Mouse (Mus musculus): ENCODE data around the gene Znhit1.

Gene Znhit1

GRCm38 (mm10) chr5:136987934-136988271 lies at the start of gene Znhit1:
Gene Znhit1 (minus strand): TSS chr5:136988021.
- CTCF ChIA-PET, result interaction anchor here in 3 of 4 experiments (0.7 to 1.8 kb wide), 7 partner anchors 21 to 145 kb away, joined by 3 to 11 read pairs (median 3); partner anchors contain the start of genes Cldn15 (in 1 of the 3) and Fis1 (in 1 of the 3)

DNA sequence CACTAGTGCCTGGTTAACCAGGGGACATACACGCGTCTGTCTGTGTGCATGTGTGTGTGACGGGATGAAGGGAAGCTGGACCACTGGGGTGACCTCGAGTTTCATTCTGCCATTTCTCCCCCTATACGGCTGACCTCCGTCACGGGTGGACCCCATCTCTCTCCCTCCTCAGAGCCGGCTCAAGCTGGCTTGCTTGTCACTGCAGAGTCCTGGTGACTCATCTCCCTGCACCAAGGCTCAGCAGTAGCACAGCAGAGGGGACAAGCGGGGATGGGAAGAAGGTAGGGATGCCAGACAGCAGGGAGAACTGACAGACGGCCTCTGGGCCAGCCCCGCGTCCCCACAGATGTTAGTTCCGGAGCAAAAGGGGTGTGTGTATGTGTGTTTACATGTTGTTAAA lies 48.4 kb upstream of the Znhit1 start:
- ChIA-PET CTCF (interaction anchor here in 2 of 4 experiments (1.0 to 1.4 kb wide), 3 partner anchors 9 to 81 kb away, joined by 3 to 5 read pairs (median 4); partner anchors contain the start of gene Ap1s1 (in 1 of the 2)), POLR2A (interaction anchor here in 2 of 4 experiments (0.6 to 1.5 kb wide), 5 partner anchors 9 to 538 kb away, joined by 3 to 8 read pairs (median 3); partner anchors contain the start of genes Ap1s1 (in 2 of the 2) and Plod3 (in 1 of the 2))

More at GRCm38 (mm10) chr5:136987934-136988271, at the start of gene Znhit1:
- POLR2A ChIA-PET, result interaction anchor here (0.6 to 2.2 kb wide), 24 partner anchors 8 to 320 kb away, joined by 3 to 21 read pairs (median 4); partner anchors contain the start of genes Fis1 (in 2 of the 4), Ap1s1 (in 1 of the 4), Ift22 (in 1 of the 4) and Srrt (in 1 of the 4)

DNA sequence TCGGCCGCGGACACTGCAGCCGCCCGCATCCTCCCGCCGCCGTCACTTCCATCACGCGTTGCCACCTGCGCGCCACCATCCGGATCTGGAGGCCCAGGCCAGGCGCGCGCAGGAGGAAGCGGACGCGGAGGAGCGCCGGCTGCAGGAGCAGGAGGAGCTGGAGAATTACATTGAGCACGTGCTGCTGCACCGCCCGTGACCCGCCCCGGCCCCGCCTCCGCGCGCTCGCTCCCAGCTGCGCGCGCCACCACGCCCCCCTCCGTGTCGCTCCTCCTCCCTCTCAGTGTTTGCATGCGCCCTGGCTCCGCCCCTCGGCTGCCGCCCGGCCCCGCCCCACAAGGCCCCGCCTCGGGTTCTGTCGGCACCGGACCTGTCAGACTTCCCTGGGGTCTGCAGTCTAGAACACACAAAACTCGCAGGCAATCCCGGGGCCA lies 44.8 kb upstream of the Znhit1 start:
- POLR2A ChIA-PET, result interaction anchor here in 3 of 4 experiments (0.6 to 2.8 kb wide), 13 partner anchors 10 to 413 kb away, joined by 3 to 16 read pairs (median 4); partner anchors contain the start of genes Ap1s1 (in 3 of the 3), Fis1 (in 2 of the 3), Cldn15 (in 1 of the 3) and Plod3 (in 1 of the 3)

DNA sequence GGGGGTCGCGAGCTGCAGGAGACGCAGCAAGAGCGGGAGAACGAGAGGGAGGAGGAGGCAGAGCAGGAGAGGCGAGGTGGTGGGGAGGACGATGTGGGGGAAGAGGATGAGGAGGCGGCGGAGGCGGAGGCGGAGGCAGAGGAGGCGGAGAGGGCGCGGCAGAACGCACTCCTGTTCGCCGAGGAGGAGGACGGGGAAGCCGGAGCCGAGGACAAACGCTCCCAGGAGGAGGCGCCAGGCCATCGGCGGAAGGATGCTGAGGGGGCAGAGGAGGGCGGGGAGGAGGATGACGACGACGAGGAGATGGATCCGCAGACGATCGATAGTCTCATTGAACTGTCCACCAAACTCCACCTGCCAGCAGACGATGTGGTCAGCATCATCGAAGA lies 44.2 kb upstream of the Znhit1 start:
- POLR2A ChIA-PET, result interaction anchor here (0.6 to 2.8 kb wide), 11 partner anchors 11 to 320 kb away, joined by 3 to 16 read pairs (median 4); partner anchors contain the start of genes Ap1s1 (in 3 of the 4), Cldn15 (in 1 of the 4), Fis1 (in 1 of the 4) and Plod3 (in 1 of the 4)
- CTCF ChIA-PET, result interaction anchor here in 2 of 4 experiments (0.5 to 1.0 kb wide), 3 partner anchors 19 to 48 kb away, joined by 4 to 5 read pairs (median 4); no protein-coding TSS in a partner anchor

More for the DNA sequence above, 44.8 kb upstream of the Znhit1 start:
- CTCF ChIA-PET, result interaction anchor here in 3 of 4 experiments (0.5 to 1.0 kb wide), 6 partner anchors 13 to 453 kb away, joined by 3 to 7 read pairs (median 4); partner anchors contain the start of gene Ap1s1 (in 1 of the 3)

GRCm38 (mm10) chr5:137031076-137032032 lies 43.5 kb upstream of the Znhit1 start:
- POLR2A ChIA-PET, result interaction anchor here (0.6 to 2.8 kb wide), 12 partner anchors 14 to 594 kb away, joined by 3 to 16 read pairs (median 4); partner anchors contain the start of genes Ap1s1 (in 2 of the 4), Plod3 (in 2 of the 4), Fis1 (in 1 of the 4) and Serpine1 (in 1 of the 4)
- CTCF ChIA-PET, result interaction anchor here in 3 of 4 experiments (0.5 to 1.5 kb wide), 4 partner anchors 15 to 1728 kb away, joined by 3 to 5 read pairs (median 3); no protein-coding TSS in a partner anchor

DNA sequence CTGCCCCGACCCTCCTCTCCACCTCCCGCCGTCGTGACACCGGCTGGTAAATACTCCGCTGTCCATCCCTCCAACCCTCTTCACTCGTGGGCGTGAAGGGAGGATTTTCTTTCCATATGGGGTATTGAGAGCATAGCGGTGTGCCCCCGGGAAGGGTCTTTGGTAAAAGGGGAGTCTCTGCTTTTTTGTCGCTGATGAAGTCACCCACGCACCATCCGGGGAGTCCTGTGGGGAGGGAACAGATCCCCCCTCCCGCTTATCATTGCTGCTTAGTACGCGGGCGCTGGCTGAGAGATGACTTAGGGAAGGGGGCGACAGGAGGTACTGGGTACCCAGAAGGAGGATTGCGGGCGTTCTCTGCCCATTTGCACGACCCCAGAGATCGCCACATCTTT lies 42.6 kb upstream of the Znhit1 start:
- POLR2A ChIA-PET, result interaction anchor here in 3 of 4 experiments (0.6 to 2.8 kb wide), 18 partner anchors 15 to 595 kb away, joined by 3 to 16 read pairs (median 4); partner anchors contain the start of genes Ap1s1 (in 2 of the 3), Fis1 (in 2 of the 3), Plod3 (in 2 of the 3) and Serpine1 (in 1 of the 3)
- CTCF ChIA-PET, result interaction anchor here in 2 of 4 experiments (0.8 to 1.5 kb wide), 6 partner anchors 15 to 92 kb away, joined by 3 to 4 read pairs (median 3); partner anchors contain the start of gene Ap1s1 (in 1 of the 2)

- ChIA-PET CTCF (interaction anchor here in 2 of 4 experiments (0.7 to 1.5 kb wide), 7 partner anchors 15 to 101 kb away, joined by 3 to 4 read pairs (median 3); partner anchors contain the start of gene Ap1s1 (in 1 of the 2)), POLR2A (interaction anchor here (0.5 to 2.4 kb wide), 16 partner anchors 9 to 1094 kb away, joined by 3 to 14 read pairs (median 3); partner anchors contain the start of genes Fis1 (in 2 of the 4), Plod3 (in 2 of the 4) and Ap1s1 (in 1 of the 4))
These were observed 42.0 kb upstream of the Znhit1 start for GRCm38 (mm10) chr5:137029643-137030415.

GRCm38 (mm10) chr5:137029273-137029585 lies 41.4 kb upstream of the Znhit1 start:
- CTCF ChIA-PET, result interaction anchor here in 3 of 4 experiments (0.6 to 1.0 kb wide), 6 partner anchors 15 to 100 kb away, joined by 3 to 13 read pairs (median 3); partner anchors contain the start of gene Ap1s1 (in 1 of the 3)
- POLR2A ChIA-PET, result interaction anchor here in 3 of 4 experiments (0.5 to 2.4 kb wide), 13 partner anchors 9 to 1093 kb away, joined by 3 to 14 read pairs (median 3); partner anchors contain the start of genes Fis1 (in 2 of the 3) and Ap1s1 (in 1 of the 3)

DNA sequence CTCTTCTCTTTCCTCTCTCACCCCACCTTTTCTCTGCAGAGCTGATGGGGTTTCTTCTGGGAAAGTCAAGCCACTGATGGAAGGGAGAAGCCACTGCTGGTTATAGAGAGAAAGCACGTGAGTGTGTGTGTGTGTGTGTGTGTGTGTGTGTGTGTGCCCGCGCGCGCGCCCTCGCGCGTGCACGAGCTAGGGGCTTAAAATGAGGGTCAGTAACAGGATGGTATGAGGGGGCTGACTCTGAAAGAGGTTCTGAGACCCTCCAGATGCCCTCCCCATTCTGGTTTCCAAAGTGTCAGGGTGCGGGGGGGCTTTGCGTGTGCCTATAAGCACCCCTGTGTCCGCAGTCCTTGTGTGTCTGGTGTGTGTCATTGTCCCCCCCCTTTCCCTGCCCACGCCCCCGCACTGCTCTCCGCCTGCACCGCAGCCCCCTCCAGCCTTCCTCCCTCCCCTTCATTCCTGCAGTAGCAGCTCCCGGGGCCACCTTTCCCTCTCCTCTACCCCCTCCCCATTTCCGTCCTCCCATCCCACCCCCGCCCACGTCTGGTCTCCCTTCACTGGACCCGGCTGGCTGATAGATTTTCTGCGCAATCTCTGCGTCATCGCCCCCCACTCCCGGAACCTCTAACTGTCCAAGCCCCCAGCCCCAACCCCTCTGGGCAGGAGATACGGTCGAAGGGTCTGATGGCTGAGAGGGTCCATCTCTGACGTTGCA lies 40.9 kb upstream of the Znhit1 start:
- POLR2A ChIA-PET, result interaction anchor here in 2 of 4 experiments (0.6 to 0.7 kb wide), 2 partner anchors 9 to 165 kb away, joined by 3 to 4 read pairs; no protein-coding TSS in a partner anchor
- CTCF ChIA-PET, result interaction anchor here in 2 of 4 experiments (0.6 kb wide), 3 partner anchors 22 to 408 kb away, joined by 3 to 13 read pairs (median 5); no protein-coding TSS in a partner anchor

DNA sequence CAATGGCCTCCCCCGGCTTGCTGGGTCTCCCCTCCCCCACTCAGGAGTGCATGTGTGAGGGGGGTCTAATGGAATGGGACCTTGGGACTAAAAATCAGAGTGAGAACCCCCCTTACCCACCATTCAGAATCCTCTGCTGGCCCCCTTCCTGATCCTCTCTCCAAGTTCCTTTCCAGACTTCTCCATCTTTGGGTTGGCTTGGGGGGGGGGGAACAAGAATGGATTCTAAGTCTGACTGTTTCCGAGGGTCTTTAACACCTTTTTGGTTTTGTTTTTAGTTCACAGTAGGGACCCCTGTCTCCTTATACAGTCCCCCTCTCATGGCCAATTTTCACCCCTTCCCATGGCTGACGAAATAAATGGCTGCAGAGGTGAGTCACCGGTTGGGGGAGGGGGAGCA lies 38.3 kb upstream of the Znhit1 start, which contains the start of gene Vgf:
Gene Vgf, plus strand, starts transcription at position 301 of the 400 bp plus-strand sequence.
- CTCF ChIA-PET, result interaction anchor here in 1 of 4 experiments (0.7 to 0.9 kb wide), 2 partner anchors 78 to 185 kb away, joined by 3 to 6 read pairs; no protein-coding TSS in a partner anchor
- POLR2A ChIA-PET, result interaction anchor here in 1 of 4 experiments (0.7 kb wide), 1 partner anchor 612 kb away, joined by 4 read pairs; no protein-coding TSS in a partner anchor

GRCm38 (mm10) chr5:137025132-137025531 lies 37.3 kb upstream of the Znhit1 start:
- ChIA-PET POLR2A (interaction anchor here in 1 of 4 experiments (1.3 kb wide), 1 partner anchor 21 kb away, joined by 4 read pairs; the partner anchor contains the start of gene Ap1s1), CTCF (interaction anchor here in 2 of 4 experiments (0.7 to 1.8 kb wide), 4 partner anchors 9 to 48 kb away, joined by 3 to 5 read pairs (median 4); no protein-coding TSS in a partner anchor)

- CTCF ChIA-PET, result interaction anchor here in 3 of 4 experiments (0.6 to 1.8 kb wide), 6 partner anchors 9 to 241 kb away, joined by 3 to 7 read pairs (median 4); no protein-coding TSS in a partner anchor
- POLR2A ChIA-PET, result interaction anchor here in 1 of 4 experiments (1.3 kb wide), 1 partner anchor 21 kb away, joined by 4 read pairs; the partner anchor contains the start of gene Ap1s1
These were observed 36.5 kb upstream of the Znhit1 start for GRCm38 (mm10) chr5:137024318-137024717.

DNA sequence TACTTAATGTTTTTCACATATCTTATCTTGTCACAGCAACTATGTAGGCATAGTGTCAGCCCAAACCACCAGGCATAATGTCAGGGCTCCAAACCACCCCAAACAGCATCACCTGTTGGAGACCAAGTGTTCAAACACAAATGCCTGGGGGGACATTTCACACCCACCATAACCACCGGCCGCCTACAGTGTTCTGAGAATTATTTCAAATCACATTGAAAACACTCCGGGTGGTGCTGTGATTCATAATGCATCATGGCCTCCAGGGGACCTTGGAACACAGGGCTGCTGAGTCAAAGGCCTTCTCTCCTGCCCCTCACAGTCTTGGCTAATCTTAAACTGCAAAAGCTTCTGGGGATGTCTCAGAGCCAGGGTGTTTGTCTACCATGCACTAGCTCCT lies 28.1 kb upstream of the Znhit1 start:
- POLR2A ChIA-PET, result interaction anchor here in 1 of 4 experiments (0.6 kb wide), 1 partner anchor 112 kb away, joined by 4 read pairs; no protein-coding TSS in a partner anchor
- CTCF ChIA-PET, result interaction anchor here in 1 of 4 experiments (1.9 kb wide), 1 partner anchor 9 kb away, joined by 5 read pairs; no protein-coding TSS in a partner anchor

GRCm38 (mm10) chr5:137012401-137012950 lies 24.7 kb upstream of the Znhit1 start:
- POLR2A ChIA-PET, result interaction anchor here in 2 of 4 experiments (0.6 to 1.6 kb wide), 6 partner anchors 12 to 1069 kb away, joined by 3 to 5 read pairs (median 4); no protein-coding TSS in a partner anchor
- CTCF ChIA-PET, result interaction anchor here in 3 of 4 experiments (0.5 to 1.2 kb wide), 5 partner anchors 31 to 181 kb away, joined by 3 to 5 read pairs (median 4); no protein-coding TSS in a partner anchor

GRCm38 (mm10) chr5:137009988-137010387 lies 22.2 kb upstream of the Znhit1 start:
- CTCF ChIA-PET, result interaction anchor here (0.5 to 2.3 kb wide), 32 partner anchors 9 to 647 kb away, joined by 3 to 10 read pairs (median 3); partner anchors contain the start of genes Ache (in 2 of the 4), Ap1s1 (in 1 of the 4), Pcolce (in 1 of the 4) and Plod3 (in 1 of the 4)
- POLR2A ChIA-PET, result interaction anchor here in 2 of 4 experiments (0.9 to 1.4 kb wide), 4 partner anchors 14 to 90 kb away, joined by 3 to 5 read pairs (median 4); no protein-coding TSS in a partner anchor
